Mouse (Mus musculus) left cerebral cortex, postnatal 10 days (tissue): ENCODE data around the gene Cdca8. TPM values are rescaled to one million over a fixed set of nuclear protein-coding genes. Genes with fewer than 3 reads are reported as not detected.
"Not testable (repeated sequence)": the region's sequence is repeated elsewhere in the genome, so short reads cannot be mapped to it uniquely, and the experiment has no call there.

Experiments used
- DNase-seq, 2 experiments: peaks; one replicate each; pipeline ENCODE4 v3.0.0; 2021 to 2022; ENCODE audit warnings: low spot score in 2 of 2, mixed read lengths in 1 of 2; ENCODE audit errors: extremely low spot score in 1 of 2
- intact Hi-C: fragments of 180-260 bp; cut with DNase I; formaldehyde crosslinking; loops from one replicate; pipeline ENCODE4 v1.15.1; 2025
- total RNA-seq, 2 experiments: library from RNA; stranded (reverse); gene quantifications; 2 replicates each; pipeline ENCODE4 v1.2.3; 2021

Gene Cdca8
- 1 to 10 TPM; 4.0 to 4.4 TPM for total RNA-seq

DNA sequence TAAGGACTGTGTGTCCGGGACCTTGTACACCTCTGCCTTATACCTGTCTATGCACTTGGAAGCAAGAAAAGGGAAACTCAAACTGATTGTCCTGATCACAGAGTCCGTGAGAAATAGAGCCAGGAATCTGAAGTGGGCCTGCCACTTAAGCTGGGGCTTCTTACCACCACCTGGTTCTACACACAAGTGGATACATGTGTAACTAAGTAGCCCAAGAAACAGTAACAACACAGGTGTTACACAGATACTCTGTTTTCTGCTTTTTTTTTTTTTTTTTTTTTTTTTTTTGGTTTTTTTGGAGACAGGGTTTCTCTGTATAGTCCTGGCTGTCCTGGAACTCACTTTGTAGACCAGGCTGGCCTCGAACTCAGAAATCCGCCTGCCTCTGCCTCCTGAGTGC, at the start of gene Cdca8:
Gene Cdca8 (minus strand): TSS at position 101 of the 400 bp plus-strand sequence.
- DNase-seq, intact Hi-C loops: not testable (repeated sequence)

DNA sequence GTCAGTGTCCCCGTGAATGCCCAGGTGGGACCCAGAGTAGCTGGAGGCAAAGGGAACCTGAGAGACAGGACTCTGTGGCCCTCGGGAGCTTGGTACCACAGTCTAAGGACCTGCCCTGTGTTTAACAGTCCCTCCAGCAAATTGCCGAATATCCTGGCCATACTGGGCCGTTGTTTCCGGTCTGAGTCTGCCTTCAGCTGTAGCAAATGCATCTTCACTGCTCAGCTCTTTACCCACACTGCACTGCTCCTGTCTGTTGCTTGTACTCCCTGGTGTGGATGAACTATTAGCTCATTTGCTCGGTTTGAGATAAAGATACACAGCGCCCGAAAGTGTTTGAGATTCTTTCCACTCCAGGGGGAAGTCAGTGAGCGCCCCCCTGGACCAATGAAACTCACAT, 49.3 kb upstream of the Cdca8 start:
- intact Hi-C loops: no loop called here
- DNase-seq: no peak

DNA sequence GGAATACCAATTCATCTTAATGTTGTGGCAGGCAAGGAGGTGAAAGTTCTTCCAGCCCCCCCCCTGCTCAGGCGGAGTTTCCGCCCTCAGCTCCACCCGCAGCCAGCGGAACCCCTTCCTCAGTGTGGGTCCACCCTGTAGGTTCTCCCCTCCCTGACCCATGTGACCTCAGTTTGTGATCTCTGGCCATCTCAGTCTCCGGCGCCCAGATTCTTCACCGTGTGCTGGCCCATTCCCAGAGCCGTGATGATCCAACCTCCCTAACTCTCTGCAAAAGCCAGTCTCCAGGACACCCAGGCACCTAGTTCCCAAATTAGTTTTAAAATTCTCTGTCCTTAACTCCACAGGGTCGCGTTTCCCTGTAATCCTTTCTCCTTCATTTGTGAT, 48.6 kb upstream of the Cdca8 start:
- DNase-seq: no peak
- intact Hi-C loops: no loop called here

GRCm38 (mm10) chr4:124986739-124987710, 47.9 kb upstream of the Cdca8 start:
- DNase-seq: no peak
- intact Hi-C loops: no loop called here

GRCm38 (mm10) chr4:124985671-124986602, 46.8 kb upstream of the Cdca8 start, which contains the start of gene Rspo1:
Gene Rspo1 (plus strand): TSS chr4:124986430.
- intact Hi-C loops: no loop called here
- no peak for DNase-seq

GRCm38 (mm10) chr4:124984871-124985670, 46.0 kb upstream of the Cdca8 start:
- DNase-seq: no peak
- intact Hi-C loops: no loop called here

DNA sequence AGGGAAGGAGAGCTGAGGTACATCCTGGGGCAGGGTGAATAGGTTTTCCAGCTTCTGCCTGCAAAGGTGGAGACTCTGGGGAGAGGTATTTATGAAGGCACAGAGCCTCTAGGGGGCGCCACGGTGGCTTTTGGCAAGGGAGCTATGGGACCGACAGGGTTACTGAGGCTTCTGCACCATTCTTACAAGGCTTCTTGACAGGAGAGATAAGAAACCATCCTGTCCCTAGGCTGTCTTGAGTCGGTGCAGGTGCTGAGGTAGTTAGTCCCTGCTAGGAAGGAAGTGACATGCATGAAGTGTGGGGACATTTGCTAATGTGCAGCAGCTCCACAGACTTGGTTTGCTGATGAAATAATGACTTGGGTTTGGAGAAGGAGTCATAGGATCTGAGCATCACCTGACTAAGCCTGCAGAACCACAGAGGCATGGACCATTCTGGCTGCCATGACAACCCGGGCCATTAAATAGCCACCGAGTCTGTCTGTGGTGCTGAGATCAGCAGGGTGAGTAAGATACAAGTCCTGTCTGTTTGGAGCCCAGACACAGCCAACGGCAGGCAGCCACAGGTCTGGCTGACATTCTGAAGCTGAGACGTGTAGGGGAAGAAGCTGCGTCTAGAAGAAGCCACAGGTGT, 44.9 kb upstream of the Cdca8 start:
- DNase-seq: no peak

GRCm38 (mm10) chr4:124978201-124978600, 39.1 kb upstream of the Cdca8 start:
- DNase-seq: no peak
- intact Hi-C loops: no loop called here

More for the DNA sequence above, 44.9 kb upstream of the Cdca8 start:
- intact Hi-C loops: no loop called here

GRCm38 (mm10) chr4:124973296-124973695, 34.2 kb upstream of the Cdca8 start:
- intact Hi-C loops: no loop called here

DNA sequence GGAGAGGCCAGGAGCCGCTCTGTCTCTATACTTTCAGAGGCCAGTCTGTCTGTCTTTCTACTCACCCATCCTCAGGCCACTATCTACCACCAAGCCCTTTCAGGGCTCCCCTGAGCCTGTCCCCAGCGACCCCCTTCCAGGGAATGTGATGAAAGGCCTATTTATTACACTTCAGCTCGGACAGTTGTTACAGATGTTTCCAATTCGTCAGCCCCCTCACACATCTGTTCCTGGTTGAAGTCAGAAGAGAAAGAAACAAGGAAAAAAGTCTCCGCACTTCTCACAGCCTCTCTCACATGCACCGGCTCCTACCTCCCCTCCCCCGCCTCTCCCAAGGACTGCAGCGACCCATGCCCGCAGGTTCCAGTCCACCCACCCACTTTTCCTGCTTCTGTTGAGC, 33.2 kb upstream of the Cdca8 start:
- intact Hi-C loops: no loop called here
- DNase-seq: no peak

More at GRCm38 (mm10) chr4:124973296-124973695, 34.2 kb upstream of the Cdca8 start:
- DNase-seq: no peak

DNA sequence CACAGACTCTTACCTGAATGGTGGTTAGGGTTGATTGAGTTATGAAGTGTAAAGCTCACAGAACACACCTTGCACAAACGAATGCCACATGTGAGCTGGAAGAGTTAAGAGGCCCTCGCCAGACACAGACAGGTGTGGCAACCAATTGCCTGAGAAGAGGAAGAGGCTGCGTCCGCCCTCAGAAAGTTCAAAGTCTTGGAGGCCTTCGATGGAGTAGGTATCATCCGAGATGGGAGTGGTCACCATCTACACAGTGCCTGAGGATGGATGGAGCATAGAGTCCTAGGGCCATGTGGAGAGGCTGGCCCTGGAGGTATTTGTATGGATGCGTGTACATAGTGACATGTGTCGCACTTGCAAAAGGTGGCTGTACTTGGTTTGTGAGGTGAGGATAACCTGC, 32.0 kb upstream of the Cdca8 start:
- no peak for DNase-seq
- intact Hi-C loops: no loop called here

GRCm38 (mm10) chr4:124970677-124971076, 31.6 kb upstream of the Cdca8 start:
- DNase-seq: no peak
- intact Hi-C loops: no loop called here

- no peak for DNase-seq
- intact Hi-C loops: no loop called here
These were observed 31.1 kb upstream of the Cdca8 start for GRCm38 (mm10) chr4:124970194-124970593.

GRCm38 (mm10) chr4:124969219-124969848, 30.2 kb upstream of the Cdca8 start:
- intact Hi-C loops: no loop called here
- no peak for DNase-seq

- DNase-seq: no peak
- intact Hi-C loops: no loop called here
These were observed 29.6 kb upstream of the Cdca8 start for GRCm38 (mm10) chr4:124968711-124969110.

DNA sequence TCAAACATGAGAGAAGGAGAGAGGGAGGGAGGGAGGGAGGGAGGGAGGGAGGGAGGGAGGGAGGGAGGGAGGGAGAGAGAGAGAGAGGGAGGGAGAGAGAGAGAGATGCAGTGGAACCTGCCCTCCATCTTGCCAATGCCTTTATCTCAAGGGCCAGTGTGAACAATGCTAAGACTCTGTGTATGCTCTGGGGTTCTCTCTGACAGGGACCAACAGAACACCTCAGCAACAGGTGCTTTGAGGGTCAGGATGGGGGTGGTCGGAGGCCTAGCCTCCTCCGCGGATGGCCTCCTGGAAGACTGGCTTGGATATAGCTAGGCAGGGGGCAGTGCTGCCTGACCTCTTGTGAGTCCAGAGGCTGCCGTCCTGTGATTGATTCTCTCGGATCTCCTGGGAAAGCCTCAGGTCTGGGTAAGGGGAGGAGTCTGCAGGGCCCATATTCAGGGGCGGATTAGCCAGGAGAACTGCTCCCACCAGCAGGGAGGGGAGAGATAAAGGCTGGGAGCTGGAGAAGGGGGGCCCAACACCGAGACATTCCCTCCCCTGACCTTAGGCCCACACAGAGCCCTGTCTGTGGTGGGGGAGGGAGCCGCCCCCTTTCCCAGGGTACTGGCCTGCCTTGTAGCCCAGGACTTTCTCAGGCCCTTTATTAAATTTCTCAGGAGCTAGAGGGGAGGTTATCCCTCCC, 25.9 kb upstream of the Cdca8 start:
- DNase-seq: no peak
- intact Hi-C loops: no loop called here

DNA sequence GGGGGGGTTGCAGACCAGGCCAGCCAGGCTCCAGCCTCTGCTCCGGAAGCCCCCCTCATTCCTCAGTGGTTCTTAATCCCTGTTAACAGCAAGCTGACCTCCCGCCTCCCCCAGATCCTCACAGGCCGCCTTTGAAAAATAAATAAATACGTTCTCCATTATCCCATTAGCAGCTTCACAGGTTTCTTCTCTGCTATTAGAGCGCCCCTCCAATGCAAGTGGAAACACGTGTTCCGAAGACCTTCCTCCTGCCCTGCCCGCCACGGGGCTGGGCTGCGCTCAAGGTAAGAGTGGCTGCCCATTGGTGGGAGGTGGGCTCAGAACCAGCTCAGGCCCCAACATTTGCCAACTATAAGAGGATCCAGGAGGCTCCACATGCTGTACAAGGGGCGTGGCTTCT, 23.5 kb upstream of the Cdca8 start:
- no peak for DNase-seq
- intact Hi-C loops: no loop called here
